Mouse (Mus musculus) olfactory bulb, adult 2 months (tissue): ENCODE measurements around the gene Mettl7a3. TPM values are rescaled to one million over a fixed set of nuclear protein-coding genes. Genes with fewer than 3 reads are reported as not detected.
"Not testable (repeated sequence)": the region's sequence is repeated elsewhere in the genome, so short reads cannot be mapped to it uniquely, and the experiment has no call there.

Source experiments
- H3K27ac ChIP-seq: fragments of 200-500 bp; 2 replicates; pipeline ENCODE4 v1.5.1; 2012; ENCODE audit warnings: low read depth, low read length; ENCODE audit not compliant: insufficient read depth
- H3K4me1 ChIP-seq: fragments of 200-500 bp; 2 replicates; pipeline ENCODE4 v1.6.1; 2012; ENCODE audit warnings: low read length; ENCODE audit not compliant: control insufficient read depth, insufficient read depth
- H3K4me3 ChIP-seq: fragments of 200-500 bp; 2 replicates; pipeline ENCODE4 v1.5.1; 2012; ENCODE audit warnings: mild to moderate bottlenecking, low read depth, low read length, moderate library complexity; ENCODE audit not compliant: insufficient read depth
- CTCF ChIP-seq: fragments of 200-500 bp; IDR thresholded peaks from 2 replicates; pipeline ENCODE4 v1.5.1; 2012; ENCODE audit warnings: low read depth, mild to moderate bottlenecking, low read length, moderate library complexity; ENCODE audit not compliant: insufficient read depth
- POLR2A ChIP-seq: fragments of 200-500 bp; IDR thresholded peaks from 2 replicates; pipeline ENCODE4 v1.6.1; 2012; ENCODE audit warnings: mild to moderate bottlenecking, low read depth, low read length, moderate library complexity; ENCODE audit not compliant: insufficient read depth
- WGBS: fragments of 180-500 bp; shearing (Covaris S2); methylation state at CpG from one replicate; pipeline ENCODE4 v1.1.7; 2018; 5-methylcytosine and 5-hydroxymethylcytosine counted together
- polyA plus RNA-seq: library from polyadenylated mRNA; stranded (reverse); fragments of >200 nt; gene quantifications from 2 replicates; pipeline ENCODE4 v1.2.4, GENCODE M21; 2012; ENCODE audit warnings: low replicate concordance; ENCODE audit not compliant: missing spikeins, insufficient read depth, insufficient read length

Mettl7a3 gene
- polyA plus RNA-seq, 1 experiment = not detected

- Histone ChIP-seq H3K4me1 (peaks cover 3% of the 10 kb centered on the region; the same call in 1 of the 2 replicates), H3K27ac (no peak overlapping the region), H3K4me3 (no peak overlapping the region)
- no peak for TF ChIP-seq POLR2A
- TF ChIP-seq CTCF = no peak
- WGBS = 97% methylated on average over 3 of the region's 3 CpGs
Measured at GRCm38 (mm10) chr15:100325235-100325634, 9.5 kb upstream of the Mettl7a3 start.

- not testable (repeated sequence) for H3K4me3 ChIP-seq, H3K4me1 ChIP-seq, H3K27ac ChIP-seq
- WGBS = 75% methylated on average over 4 of the region's 4 CpGs
Measured at GRCm38 (mm10) chr15:100328089-100328488, 6.6 kb upstream of the Mettl7a3 start.

- H3K27ac ChIP-seq, H3K4me1 ChIP-seq, H3K4me3 ChIP-seq: not testable (repeated sequence)
- 80% methylated on average over 10 of the region's 10 CpGs for WGBS
Measured at GRCm38 (mm10) chr15:100329336-100329735, 5.4 kb upstream of the Mettl7a3 start.

DNA sequence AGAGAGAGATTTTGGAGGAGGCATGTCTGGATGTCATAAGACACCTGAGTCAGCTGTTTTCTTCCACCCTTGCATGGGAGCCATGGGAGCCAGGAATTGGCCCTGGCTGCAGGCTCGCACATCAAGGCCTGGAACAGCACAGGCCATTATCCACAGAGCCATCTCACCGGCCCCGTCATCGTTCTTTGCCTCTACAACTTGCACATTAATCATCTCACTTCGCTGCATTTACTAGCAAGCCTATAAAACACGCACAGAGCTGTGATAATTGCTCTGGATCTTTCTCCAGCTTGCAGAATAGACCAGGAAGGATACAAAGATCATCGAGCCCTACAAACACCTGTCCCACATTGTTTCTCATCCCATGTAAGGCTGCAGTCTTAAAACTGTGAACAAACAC is 4.0 kb upstream of the Mettl7a3 start:
- TF ChIP-seq POLR2A = no peak
- TF ChIP-seq CTCF = no peak

DNA sequence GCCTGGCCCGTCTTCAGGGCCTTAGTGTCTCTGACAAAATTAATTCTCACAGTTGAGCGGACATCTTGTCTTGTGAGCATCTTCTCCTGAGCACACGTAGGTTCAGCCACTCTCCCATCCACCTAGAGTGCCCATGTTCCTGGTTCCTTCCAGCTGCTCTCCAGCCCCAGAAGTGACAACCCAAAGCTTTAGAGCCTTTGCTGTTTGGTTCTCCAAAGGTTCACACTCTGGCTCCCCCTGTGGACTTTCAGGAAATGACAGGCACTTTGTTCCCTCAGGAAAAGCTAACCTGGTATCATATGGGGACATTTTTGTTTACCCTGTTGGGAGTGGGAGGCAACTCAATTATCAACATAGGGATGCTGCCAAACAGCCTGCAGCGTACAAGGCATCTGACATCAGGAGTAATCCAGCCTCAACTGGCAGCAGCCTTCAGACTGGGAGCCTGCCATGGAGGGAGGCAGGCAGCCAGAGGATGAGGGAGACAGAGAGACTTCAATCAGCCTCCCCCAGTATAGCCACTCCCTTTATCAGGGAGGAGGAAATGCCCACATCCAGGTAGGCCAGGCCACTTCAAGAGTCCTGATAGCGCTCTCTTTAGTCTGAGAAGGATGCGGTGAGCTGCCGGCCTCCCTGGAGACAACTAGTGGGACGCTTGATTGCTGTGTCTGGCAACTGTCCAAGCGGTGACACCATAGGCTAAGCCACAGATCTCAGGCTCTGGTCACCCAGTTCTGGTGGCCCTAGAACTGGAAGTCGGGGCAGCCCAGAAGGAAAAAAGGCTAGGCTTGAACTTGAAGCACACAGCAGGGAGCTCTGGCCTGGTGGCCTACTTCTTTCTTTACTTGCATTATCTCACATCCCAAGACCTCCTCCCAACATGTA is 2.4 kb upstream of the Mettl7a3 start:
- H3K27ac ChIP-seq, H3K4me1 ChIP-seq, H3K4me3 ChIP-seq: not testable (repeated sequence)
- WGBS = 45% methylated on average over 2 of the region's 10 CpGs

More for the DNA sequence above, 4.0 kb upstream of the Mettl7a3 start:
- Histone ChIP-seq H3K27ac (no peak overlapping the region), H3K4me3 (no peak overlapping the region), H3K4me1 (no peaks in the 10 kb centered on the region)
- WGBS = 79% methylated on average over 7 of the region's 7 CpGs

DNA sequence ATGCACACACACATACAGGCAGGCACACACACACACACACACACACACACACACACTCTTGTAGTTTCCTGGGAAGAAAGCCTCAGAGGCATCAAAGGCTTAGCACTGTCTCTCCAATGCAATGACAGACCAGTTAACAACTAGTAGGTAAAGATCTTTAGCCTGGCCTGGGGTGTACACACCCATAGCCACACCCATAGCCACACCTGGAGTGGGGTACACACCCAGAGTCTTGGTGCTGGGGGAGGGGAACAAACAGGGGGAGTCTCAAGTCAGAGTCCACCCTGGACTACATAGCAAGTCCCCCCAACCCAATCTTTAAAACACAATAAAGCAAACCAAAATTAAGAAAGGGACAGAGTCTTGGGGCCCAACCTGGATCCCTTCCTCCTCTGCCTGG is 2.6 kb downstream of the Mettl7a3 start:
- H3K4me1 ChIP-seq = not testable (repeated sequence)

DNA sequence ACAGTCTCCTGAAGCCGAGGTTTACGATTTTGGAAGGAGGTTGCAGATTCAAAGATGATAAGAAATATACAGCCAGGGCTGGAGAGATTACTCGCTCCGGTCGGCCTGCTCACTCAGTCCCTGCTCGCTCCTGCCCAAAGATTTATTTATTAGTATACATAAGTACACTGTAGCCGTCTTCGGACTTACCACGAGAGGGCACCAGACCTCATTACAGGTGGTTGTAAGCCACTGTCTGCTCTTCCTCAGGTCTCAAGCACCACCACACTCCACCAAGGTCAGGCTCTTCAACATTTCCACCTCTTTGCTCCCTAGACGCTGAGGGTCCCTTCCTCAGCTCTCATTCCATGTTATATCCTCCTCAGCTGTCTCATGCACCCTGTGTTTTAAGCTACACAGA is 3.1 kb downstream of the Mettl7a3 start:
- not testable (repeated sequence) for H3K27ac ChIP-seq
- WGBS = 47% methylated on average over 10 of the region's 10 CpGs

More for the DNA sequence above, 2.6 kb downstream of the Mettl7a3 start:
- H3K4me3 ChIP-seq, H3K27ac ChIP-seq: not testable (repeated sequence)

GRCm38 (mm10) chr15:100341314-100341980 is 6.7 kb downstream of the Mettl7a3 start:
- H3K27ac ChIP-seq, H3K4me1 ChIP-seq, H3K4me3 ChIP-seq: not testable (repeated sequence)
- WGBS = 76% methylated on average over 4 of the region's 5 CpGs

More for the DNA sequence above, 3.1 kb downstream of the Mettl7a3 start:
- H3K4me3 ChIP-seq, H3K4me1 ChIP-seq: not testable (repeated sequence)

DNA sequence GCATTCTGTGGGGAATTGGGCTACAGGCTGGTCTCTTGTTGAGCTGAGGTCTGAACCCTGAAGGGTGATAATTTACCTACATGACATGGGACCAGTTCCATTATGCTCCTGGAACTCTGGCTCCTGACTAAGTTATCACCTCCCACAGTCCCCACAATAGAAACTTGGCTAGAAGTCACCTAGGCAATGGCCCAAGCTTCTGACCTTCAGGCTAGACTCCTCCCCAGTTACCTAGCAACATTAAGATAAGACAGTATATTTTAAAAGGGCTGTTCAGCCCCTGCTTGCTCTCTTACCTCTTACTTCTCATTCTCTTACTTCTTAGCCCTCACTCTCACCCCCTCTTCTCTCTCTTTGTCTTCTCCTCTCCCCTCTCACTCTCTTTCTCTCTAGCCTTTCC is 10.8 kb downstream of the Mettl7a3 start:
- Histone ChIP-seq H3K27ac (no peak overlapping the region), H3K4me3 (no peak overlapping the region), H3K4me1 (no peaks in the 10 kb centered on the region)
- TF ChIP-seq POLR2A = no peak

DNA sequence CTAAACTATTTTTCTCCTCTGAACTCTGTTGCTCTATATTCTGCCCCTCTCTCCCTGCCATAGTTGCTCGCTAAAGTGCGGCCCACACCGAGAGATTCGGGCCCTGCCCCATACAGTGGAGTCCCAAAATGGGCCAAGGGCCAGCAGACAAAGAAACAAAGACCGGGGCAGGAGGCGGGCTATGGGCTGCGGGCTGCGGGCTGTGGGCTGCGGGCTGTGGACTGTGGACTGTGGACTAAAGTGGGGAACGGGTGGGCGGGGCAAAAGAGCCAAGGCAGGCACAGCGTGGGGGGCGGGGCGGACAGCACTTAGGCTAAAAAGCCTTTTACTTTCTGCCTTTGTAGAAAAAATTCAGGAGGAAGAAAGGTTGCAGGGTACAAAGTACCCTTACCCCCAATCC is 12.0 kb downstream of the Mettl7a3 start:
- TF ChIP-seq CTCF (no peak), POLR2A (no peak)
- 22% methylated on average over 14 of the region's 14 CpGs for WGBS
- Histone ChIP-seq H3K4me1 (no peaks in the 10 kb centered on the region), H3K27ac (no peak overlapping the region), H3K4me3 (no peak overlapping the region)
